ENCODE assay signal across 8 mouse cellular contexts in genomic region chr11:26592395-26593053, GRCm38 (mm10). TPM values are rescaled to one million over a fixed set of nuclear protein-coding genes. Genes with fewer than 3 reads are reported as not detected.
DNase-seq lines count a peak whose midpoint lies in the region; ATAC-seq lines count a peak whose summit lies in the region.

No protein-coding gene starts in this region.

- H3K4me1 ChIP-seq in kidney, embryonic 16.5 days (ENCODE audit: insufficient read depth, low read length) = peaks cover 6% of the 10 kb centered on the region; the same call in 1 of the 2 replicates
- peaks cover 3 to 7% of the 10 kb centered on the region in 2 experiments; a peak in 3 of 4 replicates for H3K4me1 ChIP-seq in heart, embryonic 14.5 days (ENCODE audit: control insufficient read depth in 2 of 2, insufficient read depth in 2 of 2, low read length in 2 of 2)
- peaks cover 25% of the 10 kb centered on the region for H3K4me1 ChIP-seq in liver, embryonic 16.5 days (ENCODE audit: control insufficient read depth, low read depth, low read length)

- ATAC-seq in kidney, embryonic 16.5 days (ENCODE audit: low FRiP score, low TSS enrichment) = peak; percentile 0; the same call in 1 of the 2 replicates
- ATAC-seq in heart, embryonic 14.5 days (ENCODE audit: insufficient number of reproducible peaks, insufficient read depth, low FRiP score, low read depth) = no peak
- ATAC-seq in liver, embryonic 16.5 days (ENCODE audit: low read depth) = no peak

- H3K27ac ChIP-seq in kidney, embryonic 16.5 days (ENCODE audit: low read length) = peak overlapping the region; percentile 76; the same call in 1 of the 2 replicates
- peak overlapping the region; percentile 70 to 85 for H3K27ac ChIP-seq in heart, embryonic 14.5 days (replicated peaks in 1 of 2; ENCODE audit: control insufficient read depth in 1 of 2, insufficient read depth in 1 of 2, low read depth in 2 of 2, low read length in 2 of 2)
- peak overlapping the region; percentile 96 for H3K27ac ChIP-seq in liver, embryonic 16.5 days (ENCODE audit: low read length)

- H3K9ac ChIP-seq in kidney, embryonic 16.5 days (replicated peaks; ENCODE audit: low read length) = peak overlapping the region; percentile 90
- H3K9ac ChIP-seq in heart, embryonic 14.5 days (ENCODE audit: low read length) = peak overlapping the region; percentile 87
- H3K9ac ChIP-seq in liver, embryonic 16.5 days (ENCODE audit: low read depth, low read length) = peak overlapping the region; percentile 97

- WGBS in kidney, embryonic 16.5 days = 28% methylated on average over 6 of the region's 6 CpGs
- WGBS in heart, embryonic 14.5 days = 24% methylated on average over 6 of the region's 6 CpGs
- WGBS in liver, embryonic 16.5 days (ENCODE audit: insufficient replicate concordance) = 23% methylated on average over 6 of the region's 6 CpGs

- H3K4me2 ChIP-seq in kidney, embryonic 16.5 days (replicated peaks; ENCODE audit: low read depth, low read length) = peak overlapping the region; percentile 56
- peak overlapping the region; percentile 77 for H3K4me2 ChIP-seq in heart, embryonic 14.5 days (ENCODE audit: low read length)
- H3K4me2 ChIP-seq in liver, embryonic 16.5 days (ENCODE audit: low read depth, low read length) = peak overlapping the region; percentile 81

- no peak for DNase-seq in kidney, adult 9 months
- peak; percentile 21 for DNase-seq in Muller cell, postnatal 12 days (ENCODE audit: inconsistent ontology term)
- DNase-seq in thymus, postnatal 4 days = peak; percentile 13
- no peak for DNase-seq in adrenal gland, postnatal 4 days (ENCODE audit: low spot score in 2 of 2)
- DNase-seq in layer of hippocampus, adult 8-10 months (ENCODE audit: low spot score in 2 of 2) = no peak

- peak overlapping the region; percentile 82 for H3K4me3 ChIP-seq in kidney, embryonic 16.5 days (ENCODE audit: low read length)
- peak overlapping the region; percentile 69 to 80 for H3K4me3 ChIP-seq in heart, embryonic 14.5 days (ENCODE audit: control insufficient read depth in 1 of 2, insufficient read depth in 1 of 2, low read depth in 1 of 2, low read length in 2 of 2)
- peak overlapping the region; percentile 93 for H3K4me3 ChIP-seq in liver, embryonic 16.5 days (ENCODE audit: low read depth, low read length)

- no peaks in the 10 kb centered on the region for H3K36me3 ChIP-seq in kidney, embryonic 16.5 days (ENCODE audit: insufficient read depth, low read length)
- H3K36me3 ChIP-seq in heart, embryonic 14.5 days (ENCODE audit: control insufficient read depth, insufficient read depth, low read length) = peaks cover 4% of the 10 kb centered on the region; the same call in 1 of the 2 replicates
- H3K36me3 ChIP-seq in liver, embryonic 16.5 days (ENCODE audit: control insufficient read depth, insufficient read depth) = peaks cover 7% of the 10 kb centered on the region

- no peaks in the 10 kb centered on the region for H3K27me3 ChIP-seq in kidney, embryonic 16.5 days (ENCODE audit: insufficient read depth, low read length)
- H3K27me3 ChIP-seq in heart, embryonic 14.5 days (ENCODE audit: control insufficient read depth, insufficient read depth, low read length) = no peaks in the 10 kb centered on the region
- no peaks in the 10 kb centered on the region for H3K27me3 ChIP-seq in liver, embryonic 16.5 days (ENCODE audit: control insufficient read depth, insufficient read depth, low read depth, low read length)

- H3K9me3 ChIP-seq in kidney, embryonic 16.5 days (ENCODE audit: low read length) = no peaks in the 10 kb centered on the region
- H3K9me3 ChIP-seq in heart, embryonic 14.5 days (ENCODE audit: control insufficient read depth, low read length) = no peaks in the 10 kb centered on the region
- H3K9me3 ChIP-seq in liver, embryonic 16.5 days (replicated peaks; ENCODE audit: control insufficient read depth, low read length) = no peaks in the 10 kb centered on the region

RNA-seq across cellular contexts. Expression of gene Gm6899, which starts 0.5 kb away (rescaled TPM):
- 0.35 TPM in 1 of 2 replicates, not detected in the other for polyA plus RNA-seq in kidney, embryonic 16.5 days (2015; fragmentation: Nextera tagmentation; extraction: Ambion mirVana)
- not detected in 2 replicates for polyA plus RNA-seq in heart, embryonic 14.5 days (2014; fragmentation: Nextera tagmentation; extraction: Ambion mirVana)
- polyA plus RNA-seq in liver, embryonic 16.5 days (2015; fragmentation: Nextera tagmentation; extraction: Ambion mirVana) = 0.16 and 0.33 TPM in 2 replicates
- not detected for total RNA-seq in adrenal gland, postnatal 4 days (2021)
- not detected for total RNA-seq in layer of hippocampus, adult 8-10 months (2022)

RNA-seq across cellular contexts. Expression of gene Vrk2, which starts 1.3 kb away (rescaled TPM):
- 17.5 and 18.6 TPM in 2 replicates for polyA plus RNA-seq in kidney, embryonic 16.5 days (2015; fragmentation: Nextera tagmentation; extraction: Ambion mirVana)
- polyA plus RNA-seq in heart, embryonic 14.5 days (2014; fragmentation: Nextera tagmentation; extraction: Ambion mirVana) = 16.4 and 16.8 TPM in 2 replicates
- polyA plus RNA-seq in liver, embryonic 16.5 days (2015; fragmentation: Nextera tagmentation; extraction: Ambion mirVana) = 22.1 and 22.7 TPM in 2 replicates
- 10 to 100 TPM; 14.4 to 17.9 TPM for total RNA-seq in adrenal gland, postnatal 4 days (2021)
- 1 to 10 TPM; 2.6 to 5.1 (median 3.4) TPM for total RNA-seq in layer of hippocampus, adult 8-10 months (2022)

Comparison
In these comparisons a context has a peak if more than half of its experiments do, and no peak if none do; other contexts are left out.
1. DNase-seq: peak in Muller cell, postnatal 12 days (single experiment) and thymus, postnatal 4 days (single experiment); none in kidney, adult 9 months (single experiment), adrenal gland, postnatal 4 days (0 of 2) and layer of hippocampus, adult 8-10 months (0 of 2).
2. Peak in every context shown above with its lines, with median percentiles within 50 percentile points of each other: H3K27ac ChIP-seq, H3K4me2 ChIP-seq, H3K4me3 ChIP-seq and H3K9ac ChIP-seq.